Mouse (Mus musculus): ENCODE measurements around the gene Gcnt4. TPM values are rescaled to one million over a fixed set of nuclear protein-coding genes. Genes with fewer than 3 reads are reported as not detected.

Gcnt4 gene
- total RNA-seq, 4 experiments from 2014 or later, result 0.05 TPM; not detected in 3

- DNase-seq (ENCODE audit: low spot score in 2 of 2), result no peak
Measured at GRCm38 (mm10) chr13:96947722-96948121, 23.2 kb downstream of the Gcnt4 start.

GRCm38 (mm10) chr13:96951880-96952279, 27.4 kb downstream of the Gcnt4 start:
- no peak for DNase-seq (ENCODE audit: low spot score in 2 of 2)

GRCm38 (mm10) chr13:96956466-96956865, 32.0 kb downstream of the Gcnt4 start:
- no peak for DNase-seq (ENCODE audit: low spot score in 2 of 2)

GRCm38 (mm10) chr13:96960019-96960418, 35.5 kb downstream of the Gcnt4 start:
- no peak for DNase-seq (ENCODE audit: low spot score in 2 of 2)

- no peak for DNase-seq (ENCODE audit: low spot score in 2 of 2)
Measured at GRCm38 (mm10) chr13:96961366-96962157, 37.1 kb downstream of the Gcnt4 start.

- no peak for DNase-seq (ENCODE audit: low spot score in 2 of 2)
Measured at GRCm38 (mm10) chr13:96962801-96963200, 38.3 kb downstream of the Gcnt4 start.

- DNase-seq (ENCODE audit: low spot score in 2 of 2), result no peak
Measured at GRCm38 (mm10) chr13:96964981-96965380, 40.5 kb downstream of the Gcnt4 start.

GRCm38 (mm10) chr13:96966210-96967089, 42.0 kb downstream of the Gcnt4 start:
- DNase-seq (ENCODE audit: low spot score in 2 of 2), result no peak

GRCm38 (mm10) chr13:96967091-96967490, 42.6 kb downstream of the Gcnt4 start:
- DNase-seq (ENCODE audit: low spot score in 2 of 2), result no peak

GRCm38 (mm10) chr13:96967822-96968221, 43.3 kb downstream of the Gcnt4 start:
- no peak for DNase-seq (ENCODE audit: low spot score in 2 of 2)

GRCm38 (mm10) chr13:96971076-96971475, 46.6 kb downstream of the Gcnt4 start:
- DNase-seq (ENCODE audit: low spot score in 2 of 2), result no peak

- DNase-seq (ENCODE audit: low spot score in 2 of 2), result no peak
Measured at GRCm38 (mm10) chr13:96971861-96972282, 47.4 kb downstream of the Gcnt4 start.

- no peak for DNase-seq (ENCODE audit: low spot score in 2 of 2)
Measured at GRCm38 (mm10) chr13:96973318-96973717, 48.8 kb downstream of the Gcnt4 start.

GRCm38 (mm10) chr13:96976986-96977595, 52.6 kb downstream of the Gcnt4 start:
- no peak for DNase-seq (ENCODE audit: low spot score in 2 of 2)

- no peak for DNase-seq (ENCODE audit: low spot score in 2 of 2)
Measured at GRCm38 (mm10) chr13:96980561-96980960, 56.1 kb downstream of the Gcnt4 start.

- DNase-seq (ENCODE audit: low spot score in 2 of 2), result no peak
Measured at GRCm38 (mm10) chr13:96983251-96984126, 59.0 kb downstream of the Gcnt4 start.

- DNase-seq (ENCODE audit: low spot score in 2 of 2), result no peak
Measured at GRCm38 (mm10) chr13:96984688-96985087, 60.2 kb downstream of the Gcnt4 start.

- no peak for DNase-seq (ENCODE audit: low spot score in 2 of 2)
Measured at GRCm38 (mm10) chr13:96985599-96986275, 61.2 kb downstream of the Gcnt4 start.

GRCm38 (mm10) chr13:96989129-96989528, 64.6 kb downstream of the Gcnt4 start:
- DNase-seq (ENCODE audit: low spot score in 2 of 2), result no peak

- no peak for DNase-seq (ENCODE audit: low spot score in 2 of 2)
Measured at GRCm38 (mm10) chr13:96990045-96990444, 65.6 kb downstream of the Gcnt4 start.

Data from gastrocnemius, adult 8-10 months (tissue).